Mouse (Mus musculus) gastrocnemius, postnatal 25 days (tissue): ENCODE data around the gene Sez6l. TPM values are rescaled to one million over a fixed set of nuclear protein-coding genes. Genes with fewer than 3 reads are reported as not detected.

Experiments used
- DNase-seq: peaks from one replicate; pipeline ENCODE4 v3.0.0; 2022
- total RNA-seq, 2 experiments: library from RNA; stranded (reverse); gene quantifications; 1 replicate in 1 of 2; 2 replicates in 1 of 2; pipeline ENCODE4 v1.2.3; 2021

Gene Sez6l
- total RNA-seq, 2 experiments from 2014 or later = not detected

GRCm38 (mm10) chr5:112533312-112534075 lies 43.5 kb downstream of the Sez6l start:
- DNase-seq = no peak

- DNase-seq = no peak
Measured at GRCm38 (mm10) chr5:112532894-112533293, 44.1 kb downstream of the Sez6l start.

- no peak for DNase-seq
Measured at GRCm38 (mm10) chr5:112532210-112532609, 44.8 kb downstream of the Sez6l start.

GRCm38 (mm10) chr5:112531111-112531510 lies 45.9 kb downstream of the Sez6l start:
- no peak for DNase-seq

GRCm38 (mm10) chr5:112526936-112527335 lies 50.0 kb downstream of the Sez6l start:
- no peak for DNase-seq

- DNase-seq = no peak
Measured at GRCm38 (mm10) chr5:112526435-112526834, 50.5 kb downstream of the Sez6l start.

- no peak for DNase-seq
Measured at GRCm38 (mm10) chr5:112525980-112526379, 51.0 kb downstream of the Sez6l start.

- DNase-seq = no peak
Measured at GRCm38 (mm10) chr5:112525271-112525670, 51.7 kb downstream of the Sez6l start.

- DNase-seq = no peak
Measured at GRCm38 (mm10) chr5:112523796-112524195, 53.2 kb downstream of the Sez6l start.

- no peak for DNase-seq
Measured at GRCm38 (mm10) chr5:112523331-112523730, 53.7 kb downstream of the Sez6l start.

- no peak for DNase-seq
Measured at GRCm38 (mm10) chr5:112521703-112522527, 55.1 kb downstream of the Sez6l start.

- DNase-seq = no peak
Measured at GRCm38 (mm10) chr5:112520826-112521702, 55.9 kb downstream of the Sez6l start.

- DNase-seq = no peak
Measured at GRCm38 (mm10) chr5:112518773-112519172, 58.2 kb downstream of the Sez6l start.

GRCm38 (mm10) chr5:112517454-112517853 lies 59.5 kb downstream of the Sez6l start:
- DNase-seq = no peak

- no peak for DNase-seq
Measured at GRCm38 (mm10) chr5:112516527-112516926, 60.5 kb downstream of the Sez6l start.

GRCm38 (mm10) chr5:112510351-112510750 lies 66.6 kb downstream of the Sez6l start:
- no peak for DNase-seq

GRCm38 (mm10) chr5:112509916-112510315 lies 67.1 kb downstream of the Sez6l start:
- no peak for DNase-seq

- DNase-seq = no peak
Measured at GRCm38 (mm10) chr5:112505595-112505994, 71.4 kb downstream of the Sez6l start.

GRCm38 (mm10) chr5:112501384-112501783 lies 75.6 kb downstream of the Sez6l start:
- no peak for DNase-seq

- DNase-seq = no peak
Measured at GRCm38 (mm10) chr5:112499918-112500682, 76.9 kb downstream of the Sez6l start.
